Mouse (Mus musculus) c-Kit-negative CD71-positive TER-119-positive erythroid progenitor cells, embryonic 14.5 days (primary cell): ENCODE measurements around the gene Syngr3.
"Not testable (repeated sequence)": the region's sequence is repeated elsewhere in the genome, so short reads cannot be mapped to it uniquely, and the experiment has no call there.

Experiments used
- DNase-seq: peaks from one replicate; pipeline ENCODE4 v3.0.0-alpha.2; 2013; ENCODE audit warnings: low read depth, low spot score

Gene Syngr3

DNA sequence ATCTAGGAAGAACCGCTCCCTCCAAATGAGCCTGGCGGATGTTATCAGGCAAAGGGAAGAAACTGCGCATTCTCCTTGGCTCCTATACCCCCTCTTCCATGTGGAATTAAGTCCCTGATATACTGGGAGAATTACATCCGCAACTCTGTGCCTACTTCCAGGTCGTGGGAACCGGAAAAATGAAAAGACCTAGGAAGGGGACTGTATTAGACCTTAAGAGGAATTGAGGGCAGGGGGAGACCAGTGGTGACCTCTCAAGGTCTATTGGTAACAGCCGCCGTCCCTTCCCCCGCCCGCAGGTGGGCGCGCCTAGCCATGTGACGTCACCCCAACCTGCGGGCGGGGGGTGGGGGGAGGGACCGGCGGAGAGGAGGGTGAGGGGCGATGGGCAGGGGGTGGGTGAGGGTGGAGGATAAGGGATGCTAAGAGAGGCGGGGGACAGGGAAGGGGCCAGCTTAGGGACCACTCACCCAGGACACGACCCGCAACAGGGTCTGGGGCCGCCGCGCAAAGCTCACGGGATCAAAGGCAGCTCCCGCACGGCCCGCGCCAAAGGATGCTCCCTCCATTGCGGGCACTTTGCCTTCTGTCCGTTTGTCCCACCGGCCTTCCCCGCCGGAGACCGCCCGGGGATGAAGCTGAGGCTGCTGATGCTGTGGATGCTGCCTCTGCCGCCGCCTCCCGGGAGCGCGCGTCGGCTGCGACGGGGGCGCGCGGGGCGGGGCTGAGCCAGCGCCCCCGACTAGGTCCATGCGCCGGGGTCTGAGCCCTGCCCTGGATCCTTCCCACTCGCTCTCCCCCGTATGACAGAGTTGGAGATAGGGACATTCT lies at the start of gene Syngr3:
TSS of gene Syngr3 (minus strand) at position 705 of the 831 bp plus-strand sequence.
- no peak for DNase-seq

DNA sequence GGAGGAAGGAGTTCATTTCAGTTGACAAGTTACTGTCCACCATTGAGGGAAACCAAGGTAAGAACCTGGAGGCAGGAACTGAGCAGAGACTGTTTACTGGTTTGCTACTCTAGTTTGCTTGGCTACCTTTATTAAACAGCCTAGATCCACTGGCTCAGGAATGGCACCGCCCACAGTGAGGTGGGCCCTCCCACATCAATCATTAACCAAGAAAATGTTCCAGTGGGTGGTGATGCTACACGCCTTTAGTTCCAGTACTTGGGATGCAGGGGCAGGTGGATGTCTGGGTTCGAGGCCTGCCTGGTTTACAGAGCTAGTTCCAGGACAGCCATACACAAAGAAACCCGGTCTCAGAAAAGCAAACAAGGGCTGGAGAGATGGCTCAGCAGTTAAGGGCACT lies 48.5 kb upstream of the Syngr3 start:
- DNase-seq: no peak

DNA sequence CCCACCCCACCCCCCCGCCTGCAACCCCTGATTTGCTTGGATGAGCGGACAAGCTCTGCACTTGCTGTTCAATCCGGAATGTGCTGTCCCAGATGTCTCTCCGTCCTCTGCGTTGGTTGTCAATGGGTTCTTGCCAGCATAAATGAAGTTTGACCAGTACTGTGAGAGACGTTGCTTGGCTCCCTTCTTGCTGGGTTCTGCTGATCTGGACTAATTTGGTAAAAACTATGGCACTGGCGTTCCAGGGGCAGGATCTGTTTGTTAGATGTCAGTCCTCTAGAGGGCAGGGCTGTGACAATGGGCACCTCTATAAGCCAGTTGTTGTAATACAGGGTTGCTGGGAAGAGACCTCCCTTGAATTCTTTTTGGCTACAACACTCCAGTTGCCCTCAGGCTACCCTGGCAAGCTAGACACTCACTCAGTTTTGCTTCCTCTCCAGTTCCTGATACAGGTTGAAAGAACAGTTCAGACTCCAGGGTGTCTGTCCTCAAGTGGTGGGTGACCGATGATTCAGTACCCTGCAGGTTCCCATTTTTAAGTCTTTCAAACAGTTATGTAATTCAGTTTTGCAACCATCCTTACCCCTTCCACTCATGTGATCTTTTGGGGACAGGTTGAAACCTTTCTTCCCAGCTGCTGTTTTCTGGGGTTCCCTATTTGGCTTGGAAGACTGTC lies 47.5 kb upstream of the Syngr3 start:
- no peak for DNase-seq

DNA sequence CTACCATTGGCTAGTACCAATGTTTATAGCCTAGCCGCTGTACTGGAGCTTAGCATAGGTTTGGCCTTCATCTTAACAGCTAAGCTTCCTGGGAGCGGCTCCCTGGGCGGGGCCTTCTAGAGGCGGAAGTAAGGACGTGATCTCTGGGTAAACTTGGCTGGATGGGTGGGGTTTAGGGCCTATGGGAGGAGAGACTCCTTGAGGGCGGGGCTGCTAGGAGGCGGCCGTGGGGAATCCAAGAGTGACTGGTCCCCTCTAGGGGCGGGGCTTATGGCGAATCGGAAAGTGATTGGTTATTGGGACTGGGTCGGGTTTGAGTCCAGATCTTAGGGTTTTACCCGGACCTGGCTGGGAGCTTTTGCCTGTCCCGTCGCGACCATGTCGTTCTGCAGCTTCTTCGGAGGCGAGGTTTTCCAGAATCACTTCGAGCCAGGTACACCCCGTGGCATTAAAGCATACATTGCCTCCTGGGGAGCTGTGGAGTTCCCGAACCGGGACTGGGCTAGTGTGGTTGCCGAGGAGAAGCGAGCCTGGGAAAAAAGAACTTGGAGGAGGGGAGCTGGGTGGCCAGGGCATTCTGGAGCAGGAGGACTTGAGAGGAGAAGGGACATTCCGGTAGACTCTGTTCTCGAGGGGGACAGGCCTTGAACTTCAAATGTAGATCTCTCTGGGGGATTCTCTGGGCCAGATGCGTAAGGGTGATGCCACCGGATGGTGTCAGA lies 46.7 kb upstream of the Syngr3 start, which contains the start of gene Msrb1:
TSS of gene Msrb1 (plus strand) at position 313 of the 722 bp plus-strand sequence.
- DNase-seq: peak; percentile 100

DNA sequence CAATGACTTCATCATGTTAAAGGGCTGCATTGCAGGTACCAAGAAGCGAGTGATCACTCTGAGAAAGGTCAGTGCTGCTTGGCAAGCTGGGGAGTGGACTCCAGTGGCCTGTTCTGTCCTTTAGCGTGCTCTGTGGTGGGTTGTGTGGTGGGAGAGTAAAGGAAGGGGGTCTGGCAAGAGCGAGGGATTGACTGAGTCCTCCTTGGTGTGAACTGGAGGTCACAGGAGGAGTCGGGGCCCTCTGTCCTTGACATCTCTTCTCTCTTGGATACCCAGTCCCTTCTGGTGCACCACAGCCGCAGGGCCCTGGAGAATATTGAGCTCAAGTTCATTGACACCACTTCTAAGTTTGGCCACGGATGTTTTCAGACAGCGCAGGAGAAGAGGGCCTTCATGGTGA lies 45.7 kb upstream of the Syngr3 start:
- no peak for DNase-seq

DNA sequence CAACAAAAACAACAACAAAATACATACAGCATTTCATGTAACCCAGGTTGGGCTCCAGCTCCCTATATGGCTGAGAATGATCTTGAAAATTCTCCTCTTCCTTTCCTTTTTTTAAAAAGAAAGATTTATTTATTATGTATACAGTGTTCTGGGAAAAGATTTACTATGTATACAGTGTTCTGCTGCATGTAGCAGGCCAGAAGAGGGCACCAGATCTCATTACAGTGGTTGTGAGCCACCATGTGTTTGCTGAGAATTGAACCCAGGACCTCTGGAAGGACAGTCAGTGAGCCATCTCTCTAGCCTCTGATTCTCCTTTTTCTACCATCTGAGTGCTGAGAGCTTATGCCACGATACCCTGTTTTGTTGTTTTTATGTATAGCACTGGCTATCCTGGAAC lies 44.8 kb upstream of the Syngr3 start:
- DNase-seq: no peak

DNA sequence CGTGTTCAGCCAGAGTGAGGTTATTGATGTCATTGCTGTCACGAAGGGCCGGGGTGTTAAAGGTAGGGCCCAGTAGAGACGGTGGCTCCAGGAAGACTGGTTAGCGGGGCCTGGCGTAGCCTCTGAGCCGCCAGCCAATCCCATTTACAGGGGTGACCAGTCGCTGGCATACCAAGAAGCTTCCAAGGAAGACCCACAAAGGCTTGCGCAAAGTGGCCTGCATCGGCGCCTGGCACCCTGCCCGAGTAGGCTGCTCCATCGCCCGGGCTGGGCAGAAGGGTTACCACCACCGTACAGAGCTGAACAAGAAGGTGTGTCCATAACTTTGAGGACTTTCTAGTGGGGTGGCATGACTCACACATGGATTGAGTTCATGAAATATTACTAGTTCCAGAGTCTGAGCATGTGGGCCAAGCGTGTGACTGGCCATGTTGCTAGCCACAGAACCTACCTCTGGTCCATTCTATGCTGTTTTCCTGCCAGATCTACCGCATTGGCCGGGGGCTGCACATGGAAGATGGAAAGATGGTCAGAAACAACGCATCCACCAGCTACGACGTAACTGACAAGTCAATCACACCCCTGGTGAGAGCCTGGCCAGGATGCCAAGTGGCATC lies 43.8 kb upstream of the Syngr3 start:
- no peak for DNase-seq

DNA sequence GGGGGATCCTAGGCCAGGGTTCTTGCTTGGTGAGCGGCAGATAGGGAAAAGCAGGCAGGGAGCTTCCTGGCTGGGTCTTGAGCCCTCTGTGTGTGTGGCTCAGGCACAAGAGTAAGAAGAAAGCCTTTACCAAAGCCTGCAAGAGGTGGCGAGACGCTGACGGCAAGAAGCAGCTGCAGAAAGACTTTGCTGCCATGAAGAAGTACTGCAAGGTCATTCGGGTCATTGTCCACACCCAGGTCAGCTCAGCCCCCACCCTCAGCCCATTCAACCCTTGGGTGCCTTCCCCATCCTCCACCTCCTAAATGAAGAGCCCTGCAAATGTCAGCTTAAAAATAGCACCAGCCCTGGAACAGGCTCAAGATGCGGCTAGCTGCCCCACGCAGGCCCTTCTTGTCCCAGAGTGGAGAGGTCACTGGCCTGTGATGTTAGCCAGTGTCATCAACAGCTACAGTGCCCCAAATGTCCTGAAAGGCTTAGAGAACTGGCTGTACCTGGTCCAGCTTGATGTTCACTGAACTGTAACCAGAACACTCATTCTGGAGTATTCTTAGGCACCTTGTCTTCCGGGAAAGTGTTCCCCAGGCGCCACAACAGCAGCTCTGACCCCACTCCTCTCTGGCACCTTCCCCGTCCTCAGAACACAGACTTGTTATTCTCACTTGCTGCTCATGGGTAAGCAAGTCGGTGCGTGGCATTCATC lies 42.6 kb upstream of the Syngr3 start:
- DNase-seq: no peak

DNA sequence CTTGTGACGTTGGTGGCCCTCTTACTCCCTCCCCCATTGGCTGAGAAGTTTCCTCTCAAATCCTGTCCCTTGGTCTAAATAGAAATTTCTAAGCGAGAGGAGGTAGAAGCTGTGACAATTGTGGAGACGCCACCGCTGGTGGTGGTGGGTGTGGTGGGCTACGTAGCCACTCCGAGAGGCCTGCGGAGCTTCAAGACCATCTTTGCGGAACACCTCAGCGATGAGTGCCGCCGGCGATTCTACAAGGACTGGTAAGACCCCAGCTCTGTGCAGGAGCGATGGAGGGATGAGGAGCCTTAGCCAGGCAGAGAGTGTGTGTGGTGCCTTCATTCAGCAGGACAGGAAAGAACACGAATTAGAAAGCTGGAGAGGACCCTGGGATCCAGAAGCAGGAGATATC lies 41.0 kb upstream of the Syngr3 start:
- DNase-seq: no peak

DNA sequence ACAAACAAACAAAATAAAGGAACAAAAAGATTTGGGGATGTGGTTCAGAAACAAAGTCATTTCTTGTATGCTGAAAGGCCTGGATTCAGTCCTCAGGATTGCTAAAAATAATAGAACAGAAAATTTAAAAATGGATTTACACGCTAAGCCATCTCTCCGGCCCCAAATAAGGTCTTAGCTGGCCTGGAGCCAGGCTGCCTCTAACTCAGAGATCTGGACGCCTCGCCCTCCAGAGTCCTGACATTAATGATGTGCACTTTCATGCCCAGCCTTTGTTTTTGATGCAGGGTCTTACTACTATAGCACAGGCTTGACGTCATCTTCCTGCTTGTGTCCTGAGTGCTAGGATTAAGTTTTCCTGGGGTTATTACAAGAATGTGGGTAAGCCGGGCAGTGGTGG lies 39.3 kb upstream of the Syngr3 start:
- no peak for DNase-seq

DNA sequence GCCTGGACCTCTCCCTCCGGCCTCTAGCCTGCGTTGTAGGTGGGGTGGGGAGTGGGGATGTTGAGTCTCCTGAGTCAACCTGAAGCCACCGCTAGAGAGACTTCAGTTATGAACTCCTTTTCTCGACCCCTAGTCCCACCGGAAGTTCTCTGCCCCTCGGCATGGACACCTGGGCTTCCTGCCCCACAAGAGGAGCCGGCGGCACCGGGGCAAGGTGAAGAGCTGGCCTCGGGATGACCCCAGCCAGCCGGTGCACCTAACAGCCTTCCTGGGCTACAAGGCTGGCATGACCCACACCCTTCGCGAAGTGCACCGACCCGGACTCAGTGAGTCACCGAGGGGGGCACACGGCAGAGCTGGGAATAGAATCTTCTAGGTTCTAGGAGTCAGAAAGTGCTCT lies 38.4 kb upstream of the Syngr3 start:
- no peak for DNase-seq

DNA sequence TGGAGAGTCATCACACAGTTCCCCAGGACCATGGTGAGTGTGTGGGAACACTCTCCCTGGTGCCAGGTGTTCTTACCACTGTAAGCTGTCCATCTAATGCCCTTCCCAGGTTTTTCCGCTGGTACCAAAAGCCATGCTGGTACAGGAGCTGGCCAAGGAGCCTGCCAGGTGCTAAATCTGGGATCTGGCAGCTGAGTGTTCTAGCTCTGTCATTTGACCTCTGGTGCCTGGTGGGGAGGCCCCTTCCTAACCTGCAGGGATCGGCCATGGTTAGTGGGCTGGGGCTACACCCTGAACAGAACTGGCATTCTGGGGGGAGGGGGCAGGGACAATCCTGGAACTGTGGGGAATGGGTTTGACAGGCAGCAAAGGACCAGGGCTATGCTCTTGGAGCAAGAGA lies 37.9 kb upstream of the Syngr3 start, which contains the start of gene Rpl3l:
TSS of gene Rpl3l (plus strand) at position 203 of the 400 bp plus-strand sequence.
- no peak for DNase-seq

DNA sequence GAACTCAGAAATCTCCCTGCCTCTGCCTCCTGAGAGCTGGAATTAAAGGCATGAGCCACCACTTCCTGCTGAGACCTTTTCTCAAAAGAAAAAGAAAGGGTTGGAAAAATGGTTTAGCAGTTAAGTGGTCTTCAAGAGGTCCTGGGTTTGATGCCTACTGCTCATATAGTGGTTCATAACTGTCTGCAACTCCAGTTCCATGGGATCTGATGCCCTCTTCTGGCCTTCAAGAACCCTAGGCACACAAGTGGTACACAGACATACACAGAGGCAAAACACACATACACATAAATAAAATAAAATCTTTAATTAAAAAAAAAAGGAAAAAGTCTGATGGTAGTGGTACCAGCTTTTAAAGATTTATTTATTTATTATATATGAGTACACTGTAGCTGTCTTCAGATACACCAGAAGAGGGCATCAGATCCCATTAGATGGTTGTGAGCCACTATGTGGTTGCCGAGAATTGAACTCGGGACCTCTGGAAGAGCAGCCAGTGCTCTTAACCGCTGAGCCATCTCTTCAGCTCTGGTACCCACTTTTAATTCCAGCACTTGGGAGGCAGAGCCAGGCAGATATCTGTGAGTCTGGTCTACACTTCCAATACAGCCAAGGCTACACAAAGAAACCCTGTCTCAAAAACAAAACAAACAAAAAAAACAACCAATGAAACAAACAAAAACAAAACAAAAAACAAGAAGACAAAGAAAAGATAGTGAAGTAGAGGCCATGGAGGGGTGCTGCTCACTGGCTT lies 36.1 kb upstream of the Syngr3 start:
- DNase-seq: no peak

DNA sequence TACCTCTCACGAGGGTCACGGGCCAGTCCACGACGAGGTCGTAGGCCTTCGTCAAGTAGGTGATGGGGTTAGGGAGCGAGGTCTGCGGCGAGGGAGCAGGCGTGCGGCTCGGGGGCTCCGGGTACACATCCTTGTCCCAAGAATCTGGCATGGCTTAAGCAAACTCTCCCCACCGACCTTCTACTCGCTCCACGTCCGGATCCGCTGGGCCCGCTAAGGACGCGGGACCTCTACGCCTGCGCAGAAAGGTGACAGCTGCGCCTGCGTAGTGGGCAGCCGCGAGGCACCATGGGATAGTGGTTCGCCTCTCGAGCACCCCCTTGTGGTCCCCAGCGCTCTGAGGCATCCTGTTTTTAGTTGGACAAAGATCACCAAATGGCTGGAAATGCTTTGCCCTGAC lies 34.4 kb upstream of the Syngr3 start, which contains the start of gene Ndufb10:
TSS of gene Ndufb10 (minus strand) at position 295 of the 400 bp plus-strand sequence.
- DNase-seq: peak; percentile 92

DNA sequence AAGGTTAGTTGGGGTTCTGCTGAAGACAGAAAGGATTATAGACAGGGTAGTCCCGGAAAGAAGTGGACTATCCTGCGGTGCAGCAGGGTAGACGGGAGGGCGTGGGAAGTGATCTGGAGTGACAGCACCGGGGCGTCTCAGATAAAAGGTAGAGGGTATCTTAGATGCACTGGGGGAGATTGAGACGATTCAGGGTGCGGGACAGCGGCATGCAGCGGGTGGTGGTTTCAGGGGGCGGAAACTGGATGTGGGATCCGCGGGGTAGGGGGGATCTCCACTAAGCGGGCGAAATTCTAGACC lies 34.1 kb upstream of the Syngr3 start:
- DNase-seq: peak; percentile 48

DNA sequence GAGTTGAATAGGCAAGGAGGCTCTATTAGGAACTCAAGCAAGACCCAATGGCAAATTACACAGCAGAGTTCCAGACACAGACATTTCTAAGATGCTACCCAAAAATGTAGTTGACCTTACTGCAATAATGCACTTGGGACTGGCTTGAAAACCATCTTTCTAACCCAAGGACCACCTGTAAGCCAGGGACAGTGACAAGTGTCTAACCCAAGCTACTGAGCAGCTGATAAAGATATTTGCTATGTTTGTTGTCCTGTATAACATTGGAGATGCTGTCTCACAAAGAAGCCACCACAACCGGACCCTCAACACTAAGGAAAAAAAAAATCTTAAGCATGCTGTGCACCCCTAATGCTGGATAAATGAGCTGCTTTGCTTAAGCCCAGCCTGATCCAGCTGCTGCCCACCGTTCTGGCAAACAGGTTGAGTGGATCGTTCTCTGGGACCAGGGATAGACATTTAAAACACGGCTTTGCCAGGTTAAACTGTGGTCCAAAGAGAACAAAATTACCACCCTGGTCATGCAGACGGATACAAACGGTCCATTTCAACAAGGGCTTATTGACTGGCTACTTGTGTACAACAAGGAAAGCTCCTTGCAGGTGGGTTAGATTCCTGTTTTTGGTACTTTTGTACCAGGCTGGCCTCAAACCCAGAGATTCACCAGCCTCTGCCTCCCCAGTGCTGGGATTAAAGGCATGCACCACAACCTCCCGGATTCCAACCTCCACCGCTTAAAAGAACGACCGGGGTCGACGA lies 33.5 kb upstream of the Syngr3 start:
- DNase-seq: no peak

DNA sequence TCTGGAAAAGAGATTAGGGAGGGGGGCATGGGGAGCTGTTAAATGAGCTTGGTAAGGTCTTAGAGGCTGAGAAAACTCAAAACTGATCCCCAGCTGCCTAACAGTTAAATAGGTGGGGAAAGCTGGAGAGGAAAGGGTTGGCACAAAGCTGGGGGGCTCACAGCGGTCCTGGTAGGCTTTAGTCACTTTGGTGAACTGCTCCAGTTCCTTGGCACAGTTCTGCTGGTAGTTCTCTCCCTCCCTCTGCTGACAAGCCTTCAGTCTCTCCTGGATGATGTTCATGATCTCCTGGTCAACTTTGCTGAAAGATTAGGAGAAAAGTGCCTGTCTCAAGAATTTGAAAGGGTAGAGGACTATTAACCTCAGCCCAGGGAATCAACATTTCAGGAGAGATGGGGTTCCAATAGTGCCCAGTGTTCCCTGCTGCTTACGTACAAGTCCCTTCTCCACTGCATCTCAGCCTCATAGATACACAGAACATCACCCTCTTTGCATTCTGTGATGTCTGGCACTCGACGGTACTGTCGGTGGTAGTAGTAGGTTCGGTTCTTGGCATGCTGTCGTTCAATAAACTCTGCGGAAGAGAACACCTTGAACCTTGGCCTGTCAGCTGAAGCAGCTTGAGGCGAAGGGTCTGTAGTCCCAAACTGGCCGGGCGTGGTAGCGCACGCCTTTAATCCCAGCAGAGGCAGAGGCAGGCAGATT lies 32.6 kb upstream of the Syngr3 start:
- no peak for DNase-seq

DNA sequence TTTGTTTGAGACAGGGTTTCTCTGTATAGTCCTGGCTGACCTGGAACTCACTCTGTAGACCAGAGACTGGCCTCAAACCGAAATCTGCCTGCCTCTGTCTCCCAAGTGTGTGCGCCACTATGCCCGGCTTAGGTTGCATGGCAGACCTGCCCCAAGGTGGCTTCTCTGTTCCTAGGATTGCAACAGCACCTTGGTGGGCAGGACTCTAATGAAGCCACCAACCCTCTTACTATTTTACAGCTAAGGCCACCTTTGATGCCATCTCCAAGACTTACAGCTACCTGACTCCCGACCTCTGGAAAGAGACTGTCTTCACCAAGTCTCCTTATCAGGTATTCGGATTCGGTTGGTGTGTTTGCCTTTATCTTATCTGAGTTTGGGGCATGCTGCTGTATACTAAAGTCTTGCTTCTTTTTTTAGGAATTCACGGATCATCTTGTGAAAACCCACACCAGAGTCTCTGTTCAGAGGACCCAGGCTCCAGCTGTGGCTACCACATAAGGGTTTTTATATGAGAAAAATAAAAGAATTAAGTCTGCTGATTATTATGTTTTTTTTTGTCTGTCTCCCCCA lies 31.7 kb upstream of the Syngr3 start:
- DNase-seq: not testable (repeated sequence)

DNA sequence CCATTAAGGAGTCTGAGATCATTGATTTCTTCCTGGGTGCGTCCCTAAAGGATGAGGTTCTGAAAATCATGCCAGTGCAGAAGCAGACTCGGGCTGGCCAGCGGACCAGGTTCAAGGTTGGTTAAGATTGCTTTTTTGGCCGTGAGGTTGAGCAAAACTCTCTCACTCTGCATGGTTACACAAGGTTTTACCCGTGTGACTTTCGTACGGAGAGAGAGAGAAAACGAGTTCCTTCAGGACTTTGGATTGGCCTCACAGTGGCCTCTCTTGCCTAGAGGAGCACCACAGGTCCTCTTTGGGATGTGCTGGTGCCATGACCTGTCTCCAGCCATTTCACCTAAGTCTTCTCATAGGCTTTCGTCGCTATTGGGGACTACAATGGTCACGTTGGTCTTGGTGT lies 30.9 kb upstream of the Syngr3 start:
- not testable (repeated sequence) for DNase-seq
